Mouse (Mus musculus) left cerebral cortex, adult 8-10 months (tissue): ENCODE measurements around the gene Il21r. TPM values are rescaled to one million over a fixed set of nuclear protein-coding genes. Genes with fewer than 3 reads are reported as not detected.

Source experiments
- DNase-seq, 2 experiments: peaks; one replicate each; pipeline ENCODE4 v3.0.0; 2022; ENCODE audit warnings: low spot score in 2 of 2
- total RNA-seq, 4 experiments: library from RNA; stranded (reverse); gene quantifications; 2 replicates each; pipeline ENCODE4 v1.2.4; 2022

The Il21r gene
- total RNA-seq, 4 experiments from 2014 or later = 1.3 to 2.9 (median 2.1) TPM

GRCm38 (mm10) chr7:125574832-125575231, 28.4 kb upstream of the Il21r start:
- DNase-seq = no peak

- DNase-seq = no peak
Observed at GRCm38 (mm10) chr7:125575738-125576540, 27.3 kb upstream of the Il21r start.

- no peak for DNase-seq
Observed at GRCm38 (mm10) chr7:125576982-125577381, 26.2 kb upstream of the Il21r start.

GRCm38 (mm10) chr7:125577486-125578088, 25.6 kb upstream of the Il21r start:
- DNase-seq = no peak

- DNase-seq = no peak
Observed at GRCm38 (mm10) chr7:125578106-125578505, 25.1 kb upstream of the Il21r start.

- DNase-seq = no peak
Observed at GRCm38 (mm10) chr7:125579545-125580219, 23.5 kb upstream of the Il21r start.

GRCm38 (mm10) chr7:125580220-125580549, 23.0 kb upstream of the Il21r start:
- DNase-seq = no peak

- DNase-seq = no peak
Observed at GRCm38 (mm10) chr7:125580625-125581316, 22.5 kb upstream of the Il21r start.

- DNase-seq = peak; percentile 77 to 87
Observed at GRCm38 (mm10) chr7:125581317-125581672, 21.9 kb upstream of the Il21r start.

- no peak for DNase-seq
Observed at GRCm38 (mm10) chr7:125583325-125584004, 19.8 kb upstream of the Il21r start.

GRCm38 (mm10) chr7:125584005-125584369, 19.2 kb upstream of the Il21r start:
- DNase-seq = no peak

- DNase-seq = no peak
Observed at GRCm38 (mm10) chr7:125586355-125586754, 16.9 kb upstream of the Il21r start.

GRCm38 (mm10) chr7:125588721-125589120, 14.5 kb upstream of the Il21r start:
- no peak for DNase-seq

GRCm38 (mm10) chr7:125589896-125590295, 13.3 kb upstream of the Il21r start:
- no peak for DNase-seq

- no peak for DNase-seq
Observed at GRCm38 (mm10) chr7:125593831-125594230, 9.4 kb upstream of the Il21r start.

- no peak for DNase-seq
Observed at GRCm38 (mm10) chr7:125596406-125596805, 6.8 kb upstream of the Il21r start.

GRCm38 (mm10) chr7:125597083-125597482, 6.1 kb upstream of the Il21r start:
- no peak for DNase-seq

GRCm38 (mm10) chr7:125597516-125598347, 5.5 kb upstream of the Il21r start:
- no peak for DNase-seq

- DNase-seq = no peak
Observed at GRCm38 (mm10) chr7:125599373-125599973, 3.8 kb upstream of the Il21r start.

- no peak for DNase-seq
Observed at GRCm38 (mm10) chr7:125600136-125600535, 3.1 kb upstream of the Il21r start.
